Mouse (Mus musculus) CH12.LX (cell line): Measurements from ENCODE around the gene Tmem151b. TPM values are rescaled to one million over a fixed set of nuclear protein-coding genes. Genes with fewer than 3 reads are reported as not detected.
A peak's percentile ranks its signal among the peaks of the same experiment; 100 is the strongest.

Experiments used
- DNase-seq: peaks from one replicate; pipeline ENCODE4 v3.0.0-alpha.2; 2013; ENCODE audit errors: extremely low read depth
- H3K27ac ChIP-seq: 2 replicates; pipeline ENCODE4 v1.5.1; 2012; ENCODE audit warnings: low read depth, mild to moderate bottlenecking, control low read depth, moderate library complexity; ENCODE audit not compliant: insufficient read depth
- H3K27me3 ChIP-seq: replicated peaks from 2 replicates; pipeline ENCODE3; 2012; ENCODE audit warnings: inconsistent platforms
- H3K36me3 ChIP-seq, 2 experiments: replicated peaks in 1 of 2; 2 replicates each; pipeline versions ENCODE3 to v1.6.1; 2012; ENCODE audit warnings: inconsistent platforms in 1 of 2, low read length in 1 of 2, mild to moderate bottlenecking in 1 of 2, mixed read lengths in 1 of 2, moderate library complexity in 1 of 2; ENCODE audit not compliant: control insufficient read depth in 1 of 2, insufficient read depth in 1 of 2
- H3K4me1 ChIP-seq, 2 experiments: 2 replicates each; pipeline ENCODE4 v1.6.1; 2012; ENCODE audit warnings: inconsistent platforms in 1 of 2, moderate library complexity in 1 of 2; ENCODE audit not compliant: insufficient read depth in 2 of 2, control insufficient read depth in 1 of 2
- H3K4me2 ChIP-seq: 2 replicates; pipeline ENCODE4 v1.6.1; 2012; ENCODE audit warnings: low read depth, mild to moderate bottlenecking, control low read depth; ENCODE audit not compliant: poor library complexity, insufficient read depth, severe bottlenecking
- H3K4me3 ChIP-seq, 3 experiments: fragments of 150-350 bp in 1 of 3; sonication (generic) in 1 of 3; replicated peaks in 1 of 3; 2 replicates each; pipeline versions ENCODE3 to v1.5.1; 2011 to 2012; ENCODE audit warnings: low read depth in 2 of 3, low read length in 2 of 3, mild to moderate bottlenecking in 2 of 3, moderate library complexity in 2 of 3, control low read depth in 1 of 3, improper control_type of control experiment in 1 of 3, inconsistent platforms in 1 of 3, mixed read lengths in 1 of 3; ENCODE audit not compliant: poor library complexity in 1 of 3
- H3K79me2 ChIP-seq: replicated peaks from 2 replicates; pipeline ENCODE4 v1.6.1; 2012; ENCODE audit warnings: mild to moderate bottlenecking, moderate library complexity; ENCODE audit not compliant: control insufficient read depth, poor library complexity, insufficient read depth, severe bottlenecking; ENCODE audit errors: extremely low read depth
- H3K9ac ChIP-seq: 2 replicates; pipeline ENCODE4 v1.6.1; 2012; ENCODE audit warnings: low read depth, mild to moderate bottlenecking, control low read depth, moderate library complexity; ENCODE audit not compliant: insufficient read depth
- H3K9me3 ChIP-seq: replicated peaks from 2 replicates; pipeline ENCODE3; 2012; ENCODE audit warnings: low read length, inconsistent platforms, mixed read lengths
- BHLHE40 ChIP-seq: IDR thresholded peaks from 2 replicates; pipeline ENCODE4 v1.6.1; 2011; ENCODE audit warnings: mild to moderate bottlenecking, low read depth, low read length, improper control_type of control experiment
- CHD1 ChIP-seq: IDR thresholded peaks from 2 replicates; pipeline ENCODE4 v1.6.1; 2012; ENCODE audit warnings: low read depth, low read length, improper control_type of control experiment, inconsistent platforms
- CHD2 ChIP-seq: IDR thresholded peaks from 2 replicates; pipeline ENCODE4 v1.6.1; 2011; ENCODE audit warnings: low read length, improper control_type of control experiment
- E2F4 ChIP-seq: IDR thresholded peaks from 2 replicates; pipeline ENCODE4 v1.6.1; 2011; ENCODE audit warnings: low read depth, low read length, improper control_type of control experiment; ENCODE audit not compliant: insufficient replicate concordance
- ELF1 ChIP-seq: IDR thresholded peaks from 2 replicates; pipeline ENCODE4 v1.6.1; 2014; ENCODE audit warnings: low read depth, mild to moderate bottlenecking, inconsistent platforms, low read length, improper control_type of control experiment
- EP300 ChIP-seq: IDR thresholded peaks from 2 replicates; pipeline ENCODE4 v1.6.1; 2011; ENCODE audit warnings: low read length, improper control_type of control experiment
- GABPA ChIP-seq: IDR thresholded peaks from 2 replicates; pipeline ENCODE4 v1.6.1; 2012; ENCODE audit warnings: low read depth, low read length, improper control_type of control experiment, inconsistent platforms; ENCODE audit not compliant: insufficient replicate concordance
- HCFC1 ChIP-seq: IDR thresholded peaks from 2 replicates; pipeline ENCODE4 v1.6.1; 2012; ENCODE audit warnings: low read depth, mild to moderate bottlenecking, inconsistent platforms, low read length, improper control_type of control experiment
- IRF4 ChIP-seq: IDR thresholded peaks from 2 replicates; pipeline ENCODE4 v1.6.1; 2014; ENCODE audit warnings: low read depth, mild to moderate bottlenecking, inconsistent platforms, low read length, improper control_type of control experiment
- KAT2A ChIP-seq: IDR thresholded peaks from 2 replicates; pipeline ENCODE4 v1.6.1; 2012; ENCODE audit warnings: low read length, improper control_type of control experiment, inconsistent platforms; ENCODE audit not compliant: insufficient replicate concordance
- MAFK ChIP-seq: IDR thresholded peaks from 2 replicates; pipeline ENCODE4 v1.6.1; 2011; ENCODE audit warnings: low read length, improper control_type of control experiment; ENCODE audit not compliant: insufficient replicate concordance
- MXI1 ChIP-seq: IDR thresholded peaks from 2 replicates; pipeline ENCODE4 v1.6.1; 2011; ENCODE audit warnings: mild to moderate bottlenecking, low read depth, low read length, improper control_type of control experiment
- MYC ChIP-seq: IDR thresholded peaks from 2 replicates; pipeline ENCODE4 v1.6.1; 2011; ENCODE audit warnings: low read depth, mild to moderate bottlenecking, improper control_type of control experiment, low read length
- NELFE ChIP-seq: IDR thresholded peaks from 2 replicates; pipeline ENCODE4 v1.6.1; 2011; ENCODE audit warnings: low read depth, low read length, improper control_type of control experiment
- NRF1 ChIP-seq: IDR thresholded peaks from 2 replicates; pipeline ENCODE4 v1.6.1; 2014; ENCODE audit warnings: low read depth, mild to moderate bottlenecking, inconsistent platforms, low read length, improper control_type of control experiment, moderate library complexity
- PAX5 ChIP-seq: IDR thresholded peaks from 2 replicates; pipeline ENCODE4 v1.6.1; 2012; ENCODE audit warnings: low read length, inconsistent platforms, mixed read lengths
- POLR2AphosphoS2 ChIP-seq: IDR thresholded peaks from 2 replicates; pipeline ENCODE4 v1.6.1; 2011; ENCODE audit warnings: low read depth, low read length, improper control_type of control experiment
- RAD21 ChIP-seq: IDR thresholded peaks from 2 replicates; pipeline ENCODE4 v1.6.1; 2011; ENCODE audit warnings: low read depth, mild to moderate bottlenecking, low read length, improper control_type of control experiment, moderate library complexity
- SIN3A ChIP-seq: IDR thresholded peaks from 2 replicates; pipeline ENCODE4 v1.6.1; 2012; ENCODE audit warnings: low read length, improper control_type of control experiment, inconsistent platforms
- SMC3 ChIP-seq: IDR thresholded peaks from 2 replicates; pipeline ENCODE4 v1.6.1; 2011; ENCODE audit warnings: low read depth, low read length, improper control_type of control experiment
- TBP ChIP-seq: conservative IDR thresholded peaks from 2 replicates; pipeline ENCODE4 v1.6.1; 2011; ENCODE audit warnings: low read depth, low read length, improper control_type of control experiment
- TCF12 ChIP-seq: IDR thresholded peaks from 2 replicates; pipeline ENCODE4 v1.6.1; 2014; ENCODE audit warnings: low read depth, mild to moderate bottlenecking, inconsistent platforms, low read length, improper control_type of control experiment
- UBTF ChIP-seq: IDR thresholded peaks from 2 replicates; pipeline ENCODE4 v1.6.1; 2012; ENCODE audit warnings: low read depth, mild to moderate bottlenecking, inconsistent platforms, low read length, improper control_type of control experiment, moderate library complexity
- USF1 ChIP-seq: IDR thresholded peaks from 2 replicates; pipeline ENCODE4 v1.6.1; 2014; ENCODE audit warnings: low read depth, mild to moderate bottlenecking, inconsistent platforms, low read length, improper control_type of control experiment
- USF2 ChIP-seq: conservative IDR thresholded peaks from 2 replicates; pipeline ENCODE4 v1.6.1; 2011; ENCODE audit warnings: low read depth, low read length, improper control_type of control experiment
- ZC3H11A ChIP-seq: IDR thresholded peaks from 2 replicates; pipeline ENCODE4 v1.6.1; 2012; ENCODE audit warnings: low read depth, mild to moderate bottlenecking, inconsistent platforms, low read length, improper control_type of control experiment
- ZKSCAN1 ChIP-seq: IDR thresholded peaks from 2 replicates; pipeline ENCODE4 v1.6.1; 2012; ENCODE audit warnings: low read depth, inconsistent platforms, low read length, improper control_type of control experiment, borderline replicate concordance
- ZNF384 ChIP-seq: IDR thresholded peaks from 2 replicates; pipeline ENCODE4 v1.6.1; 2012; ENCODE audit warnings: low read depth, low read length, improper control_type of control experiment, inconsistent platforms
- dilution Hi-C: fragments of 300-500 bp; cut with MboI; formaldehyde crosslinking; loops from 2 replicates; pipeline ENCODE4 v1.14.3; 2020; ENCODE audit warnings: low sequenced_read_pairs; ENCODE audit not compliant: extremely low pct_unique_long_range_greater_than_20kb, extremely low pct_ligation_motif_present
- in situ Hi-C: fragments of 300-500 bp; cut with MboI; formaldehyde crosslinking; loops from 3 replicates; pipeline ENCODE4 v1.14.3; 2019; ENCODE audit warnings: low sequenced_read_pairs, low pct_ligation_motif_present, low pct_unique_long_range_greater_than_20kb, mixed read lengths
- polyA plus RNA-seq: library from polyadenylated mRNA; unstranded; fragments of >175 nt; gene quantifications from 2 replicates; pipeline ENCODE4 v1.2.1, GENCODE M21; 2012; ENCODE audit warnings: low read depth; ENCODE audit not compliant: insufficient read length
- total RNA-seq, 2 experiments: library from RNA; depleted of rRNA; stranded (reverse); fragments of 300-350 nt in 1 of 2; fragments of >200 nt in 1 of 2; gene quantifications; 2 replicates each; pipeline ENCODE4 v1.2.3; 2012 to 2014

Tmem151b gene
- total and polyA plus RNA-seq, 3 experiments = 0.12 to 0.53 (median 0.42) TPM

GRCm38 (mm10) chr17:45584096-45584896, 34.8 kb upstream of the Tmem151b start:
- in situ Hi-C loops (no loop called here), dilution Hi-C loops (no loop called here)
- Histone ChIP-seq H3K27me3 (no peaks in the 10 kb centered on the region), H3K36me3 (peaks cover 21 to 49% of the 10 kb centered on the region in 2 experiments), H3K9ac (no peak overlapping the region), H3K4me1 (peaks cover 8 to 51% of the 10 kb centered on the region in 2 experiments), H3K27ac (no peak overlapping the region), H3K4me3 (no peak overlapping the region), H3K4me2 (no peak overlapping the region), H3K9me3 (peaks cover 10% of the 10 kb centered on the region), H3K79me2 (no peaks in the 10 kb centered on the region)
- peak; percentile 43 for DNase-seq
- TF ChIP-seq GABPA (no peak), ZC3H11A (no peak), PAX5 (no peak), ELF1 (no peak), POLR2AphosphoS2 (no peak), EP300 (no peak), TCF12 (no peak), MXI1 (no peak), NELFE (no peak), NRF1 (no peak), BHLHE40 (no peak), ZKSCAN1 (no peak), KAT2A (no peak), CHD2 (no peak), E2F4 (no peak), HCFC1 (no peak), IRF4 (no peak), USF2 (no peak), SIN3A (no peak)

- H3K79me2 ChIP-seq = no peaks in the 10 kb centered on the region
- H3K27me3 ChIP-seq = no peaks in the 10 kb centered on the region
- DNase-seq = no peak
- H3K36me3 ChIP-seq = peaks cover 13 to 35% of the 10 kb centered on the region in 2 experiments
- dilution Hi-C loops (no loop called here), in situ Hi-C loops (no loop called here)
- H3K9me3 ChIP-seq = peaks cover 10% of the 10 kb centered on the region
- H3K27ac ChIP-seq = no peak overlapping the region
- H3K4me3 ChIP-seq = no peak overlapping the region
- no peak overlapping the region for H3K9ac ChIP-seq
- no peak overlapping the region; the same call in 1 of the 2 replicates for H3K4me2 ChIP-seq
- peaks cover 8 to 51% of the 10 kb centered on the region in 2 experiments for H3K4me1 ChIP-seq
- TF ChIP-seq NRF1 (no peak), EP300 (no peak), POLR2AphosphoS2 (no peak), SMC3 (peak; percentile 85), ELF1 (no peak), TCF12 (0 out of 2 replicates have a peak, but pooled peaks have one; percentile 18), ZKSCAN1 (no peak), UBTF (no peak), USF2 (no peak), HCFC1 (peak; percentile 23; the same call in 1 of the 2 replicates), USF1 (no peak), MYC (peak; percentile 49; the same call in 1 of the 2 replicates), RAD21 (peak; percentile 48), ZNF384 (peak; percentile 33; the same call in 1 of the 2 replicates), CHD1 (no peak), MAFK (no peak), MXI1 (no peak), BHLHE40 (no peak), IRF4 (no peak), TBP (no peak), SIN3A (0 out of 2 replicates have a peak, but pooled peaks have one; percentile 41)
Measured at GRCm38 (mm10) chr17:45582715-45583355, 33.4 kb upstream of the Tmem151b start.
